Mouse (Mus musculus) adrenal gland, adult (tissue): ENCODE results near the gene Gm20662.

Source experiments
- DNase-seq, 2 experiments: peaks; one replicate each; pipeline ENCODE4 v3.0.0; 2022 to 2023; ENCODE audit warnings: low spot score in 1 of 2; ENCODE audit not compliant: inconsistent age in 2 of 2

The Gm20662 gene

GRCm38 (mm10) chr9:108080168-108080567 lies 84.0 kb downstream of the Gm20662 start, which contains the start of gene Mst1:
Gene Mst1 (plus strand): TSS chr9:108080436.
- DNase-seq: no peak

GRCm38 (mm10) chr9:108082549-108082948 lies 86.4 kb downstream of the Gm20662 start:
- DNase-seq: no peak

GRCm38 (mm10) chr9:108082988-108083431 lies 86.9 kb downstream of the Gm20662 start, which contains the start of gene Rnf123:
Gene Rnf123 (minus strand): TSS chr9:108083346.
- DNase-seq: no peak

GRCm38 (mm10) chr9:108083561-108083960 lies 87.4 kb downstream of the Gm20662 start:
- peak in 1 of 2 experiments; percentile 57 for DNase-seq

GRCm38 (mm10) chr9:108085261-108085660 lies 89.1 kb downstream of the Gm20662 start:
- no peak for DNase-seq

GRCm38 (mm10) chr9:108090611-108091120 lies 94.5 kb downstream of the Gm20662 start:
- DNase-seq: no peak

- DNase-seq: peak; percentile 28 to 58
Measured at GRCm38 (mm10) chr9:108093586-108093985, 97.4 kb downstream of the Gm20662 start.

GRCm38 (mm10) chr9:108094184-108094941 lies 98.2 kb downstream of the Gm20662 start, which contains the start of gene Apeh:
Gene Apeh (minus strand): TSS chr9:108094606.
- DNase-seq: peak; percentile 97 to 99
